20 mouse cellular contexts compared by ENCODE assay signal in the genomic region with DNA sequence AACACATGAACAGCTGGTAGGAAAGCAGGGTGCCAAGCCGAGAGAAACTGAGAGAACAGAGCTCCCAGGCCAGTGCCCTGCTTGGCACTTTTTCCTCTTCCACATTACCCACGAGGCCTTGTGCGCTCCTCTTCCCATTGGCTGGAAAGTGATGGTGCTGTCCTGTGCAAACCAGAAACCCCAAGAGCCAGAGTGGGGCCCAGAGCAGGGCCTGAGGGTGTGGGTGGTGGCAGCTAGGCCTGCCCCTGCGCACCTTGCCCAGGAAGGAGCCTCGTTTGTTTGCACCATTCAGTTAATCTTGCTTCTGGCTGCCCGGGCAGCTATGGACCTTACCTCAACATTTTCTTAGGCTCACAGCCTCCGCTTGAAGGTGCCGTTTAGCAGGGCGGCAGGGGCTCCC.
DNase-seq lines count a peak whose midpoint lies in the region; ATAC-seq lines count a peak whose summit lies in the region.
"Had no signal": no experiment of that assay in that cellular context is flagged by ENCODE, and none has a peak within 500 bp of the region (broad histone marks: within the 10 kb centered on the region; RNA-seq: fewer than 3 reads in every experiment).

No protein-coding gene starts in this region.

- no peak overlapping the region for H3K9ac ChIP-seq in hindbrain, embryonic 12.5 days
- H3K9ac ChIP-seq in hindbrain, embryonic 13.5 days: no peak overlapping the region
- H3K9ac ChIP-seq in embryonic facial prominence, embryonic 13.5 days: no peak overlapping the region
- peak overlapping the region; percentile 25; the same call in 1 of the 2 replicates for H3K9ac ChIP-seq in limb, embryonic 13.5 days
- no peak overlapping the region for H3K9ac ChIP-seq in kidney, embryonic 14.5 days (ENCODE audit: low read depth, low read length)
- H3K9ac ChIP-seq: heart, embryonic 15.5 days had no signal

- H3K36me3 ChIP-seq in hindbrain, embryonic 12.5 days: no peaks in the 10 kb centered on the region
- H3K36me3 ChIP-seq in hindbrain, embryonic 13.5 days: no peaks in the 10 kb centered on the region
- H3K36me3 ChIP-seq in embryonic facial prominence, embryonic 13.5 days: no peaks in the 10 kb centered on the region
- H3K36me3 ChIP-seq in limb, embryonic 13.5 days: no peaks in the 10 kb centered on the region
- no peaks in the 10 kb centered on the region for H3K36me3 ChIP-seq in kidney, embryonic 14.5 days (ENCODE audit: control insufficient read depth, insufficient read depth, low read length)
- H3K36me3 ChIP-seq: heart, embryonic 15.5 days had no signal

- 77% methylated on average over 9 of the region's 9 CpGs for WGBS in hindbrain, embryonic 12.5 days
- WGBS in hindbrain, embryonic 13.5 days: 82% methylated on average over 9 of the region's 9 CpGs
- 65% methylated on average over 9 of the region's 9 CpGs for WGBS in embryonic facial prominence, embryonic 13.5 days
- 61% methylated on average over 9 of the region's 9 CpGs for whole genome bisulfite sequencing in limb, embryonic 13.5 days
- WGBS in kidney, embryonic 14.5 days: 78% methylated on average over 9 of the region's 9 CpGs

- H3K27me3 ChIP-seq in hindbrain, embryonic 12.5 days: no peaks in the 10 kb centered on the region
- no peaks in the 10 kb centered on the region for H3K27me3 ChIP-seq in hindbrain, embryonic 13.5 days
- no peaks in the 10 kb centered on the region for H3K27me3 ChIP-seq in embryonic facial prominence, embryonic 13.5 days
- 0 out of 2 replicates have a peak, but pooled peaks cover 2% of the 10 kb centered on the region for H3K27me3 ChIP-seq in limb, embryonic 13.5 days
- H3K27me3 ChIP-seq in kidney, embryonic 14.5 days (ENCODE audit: control insufficient read depth, insufficient read depth, low read length): no peaks in the 10 kb centered on the region

- ATAC-seq in hindbrain, embryonic 12.5 days (ENCODE audit: low FRiP score): no peak
- no peak for ATAC-seq in hindbrain, embryonic 13.5 days (ENCODE audit: low FRiP score)
- no peak for ATAC-seq in embryonic facial prominence, embryonic 13.5 days (ENCODE audit: insufficient number of reproducible peaks, insufficient read depth, low FRiP score, low TSS enrichment, low read depth)
- ATAC-seq in limb, embryonic 13.5 days (ENCODE audit: low FRiP score, low read depth): no peak
- no peak for ATAC-seq in kidney, embryonic 14.5 days (ENCODE audit: low FRiP score, low TSS enrichment)
- ATAC-seq: forebrain, embryonic 16.5 days; hindbrain, postnatal 0 days had no signal

- no peak overlapping the region for H3K4me3 ChIP-seq in hindbrain, embryonic 12.5 days
- no peak overlapping the region for H3K4me3 ChIP-seq in hindbrain, embryonic 13.5 days
- no peak overlapping the region for H3K4me3 ChIP-seq in embryonic facial prominence, embryonic 13.5 days
- H3K4me3 ChIP-seq in limb, embryonic 13.5 days: no peak overlapping the region
- H3K4me3 ChIP-seq in kidney, embryonic 14.5 days (ENCODE audit: low read length): no peak overlapping the region
- H3K4me3 ChIP-seq: erythroblast, embryonic 14.5 days; heart, adult 2 months; heart, embryonic 15.5 days had no signal

- no peak overlapping the region for H3K4me2 ChIP-seq in hindbrain, embryonic 12.5 days (replicated peaks)
- no peak overlapping the region for H3K4me2 ChIP-seq in hindbrain, embryonic 13.5 days
- no peak overlapping the region for H3K4me2 ChIP-seq in embryonic facial prominence, embryonic 13.5 days
- no peak overlapping the region for H3K4me2 ChIP-seq in limb, embryonic 13.5 days (replicated peaks)
- H3K4me2 ChIP-seq in kidney, embryonic 14.5 days (replicated peaks; ENCODE audit: low read depth, low read length): no peak overlapping the region
- H3K4me2 ChIP-seq: heart, embryonic 11.5 days; heart, embryonic 15.5 days had no signal

- H3K9me3 ChIP-seq in hindbrain, embryonic 12.5 days (replicated peaks): no peaks in the 10 kb centered on the region
- no peaks in the 10 kb centered on the region for H3K9me3 ChIP-seq in hindbrain, embryonic 13.5 days
- H3K9me3 ChIP-seq in embryonic facial prominence, embryonic 13.5 days: no peaks in the 10 kb centered on the region
- H3K9me3 ChIP-seq in limb, embryonic 13.5 days: no peaks in the 10 kb centered on the region
- H3K9me3 ChIP-seq in kidney, embryonic 14.5 days (ENCODE audit: control insufficient read depth, low read length): no peaks in the 10 kb centered on the region
- H3K9me3 ChIP-seq: heart, embryonic 15.5 days had no signal

- DNase-seq in frontal cortex, postnatal 10 days (ENCODE audit: low spot score in 2 of 2): no peak
- DNase-seq in Muller cell, postnatal 12 days (ENCODE audit: inconsistent ontology term): no peak
- DNase-seq: adrenal gland, adult 2 months; adrenal gland, postnatal 25 days; cerebellum, adult 18-20 months; cerebellum, postnatal 14 days; embryo, embryonic 11 days; gastrocnemius, postnatal 14 days; heart, adult 2 months; heart, postnatal 14 days had no signal

- peaks cover 17% of the 10 kb centered on the region for H3K4me1 ChIP-seq in hindbrain, embryonic 12.5 days
- peaks cover 9% of the 10 kb centered on the region; the same call in 1 of the 2 replicates for H3K4me1 ChIP-seq in hindbrain, embryonic 13.5 days (replicated peaks)
- H3K4me1 ChIP-seq in embryonic facial prominence, embryonic 13.5 days: peaks cover 40% of the 10 kb centered on the region
- peaks cover 19% of the 10 kb centered on the region for H3K4me1 ChIP-seq in limb, embryonic 13.5 days
- H3K4me1 ChIP-seq in kidney, embryonic 14.5 days (ENCODE audit: control insufficient read depth, insufficient read depth, low read length): no peaks in the 10 kb centered on the region
- H3K4me1 ChIP-seq: heart, embryonic 15.5 days had no signal

- H3K27ac ChIP-seq in hindbrain, embryonic 12.5 days: peak overlapping the region; percentile 12; the same call in 1 of the 2 replicates
- no peak overlapping the region for H3K27ac ChIP-seq in hindbrain, embryonic 13.5 days
- peak overlapping the region; percentile 29 for H3K27ac ChIP-seq in embryonic facial prominence, embryonic 13.5 days
- H3K27ac ChIP-seq in limb, embryonic 13.5 days: peak overlapping the region; percentile 58; the same call in 1 of the 2 replicates
- no peak overlapping the region for H3K27ac ChIP-seq in kidney, embryonic 14.5 days (ENCODE audit: low read depth, low read length)
- H3K27ac ChIP-seq: heart, adult 2 months; heart, embryonic 15.5 days; hindbrain, postnatal 0 days had no signal

Comparison
In these comparisons a context has a peak if more than half of its experiments do, and no peak if none do; other contexts are left out.
1. H3K27ac ChIP-seq: peak in hindbrain, embryonic 12.5 days (single experiment), embryonic facial prominence, embryonic 13.5 days (single experiment) and limb, embryonic 13.5 days (single experiment); none in hindbrain, embryonic 13.5 days (single experiment) and kidney, embryonic 14.5 days (single experiment).